Mouse (Mus musculus) hindbrain, embryonic 14.5 days (tissue): ENCODE results near the gene Nusap1. TPM values are rescaled to one million over a fixed set of nuclear protein-coding genes. Genes with fewer than 3 reads are reported as not detected.

Experiments used
- polyA plus RNA-seq: library from polyadenylated mRNA; unstranded; fragments of >200 nt; fragmentation: Nextera tagmentation; extraction: Ambion mirVana; gene quantifications from 2 replicates; pipeline ENCODE4 v1.2.1, GENCODE M21; 2014

Nusap1 gene
- polyA plus RNA-seq, 1 experiment from 2014 or later: 11.0 TPM

Other genes starting within 250 kb of the Nusap1 start
- gene Ino80, start 140.6 kb upstream of the Nusap1 start, polyA plus RNA-seq: 4.7 and 4.8 TPM in 2 replicates
- 0.34 and 1.0 TPM in 2 replicates for gene Exd1, start 70.7 kb upstream of the Nusap1 start, polyA plus RNA-seq
- gene Chp1, start 70.6 kb upstream of the Nusap1 start, polyA plus RNA-seq: 58.5 and 59.1 TPM in 2 replicates
- 3.2 and 6.1 TPM in 2 replicates for gene Oip5, start 171 bp downstream of the Nusap1 start, polyA plus RNA-seq
- gene Ndufaf1, start 44.5 kb downstream of the Nusap1 start, polyA plus RNA-seq: 37.4 and 37.9 TPM in 2 replicates
- gene Rtf1, start 56.8 kb downstream of the Nusap1 start, polyA plus RNA-seq: 35.5 and 36.2 TPM in 2 replicates
- gene Itpka, start 124.0 kb downstream of the Nusap1 start, polyA plus RNA-seq: 0.31 and 0.33 TPM in 2 replicates
- 1.6 and 2.7 TPM in 2 replicates for gene Ltk, start 142.1 kb downstream of the Nusap1 start, polyA plus RNA-seq
- 15.8 and 18.1 TPM in 2 replicates for gene Rpap1, start 169.2 kb downstream of the Nusap1 start, polyA plus RNA-seq
- 26.4 and 26.7 TPM in 2 replicates for gene Tyro3, start 179.4 kb downstream of the Nusap1 start, polyA plus RNA-seq